Mouse (Mus musculus) CH12.LX (cell line): ENCODE data around the gene Fam228b. TPM values are rescaled to one million over a fixed set of nuclear protein-coding genes. Genes with fewer than 3 reads are reported as not detected.

Experiments
- DNase-seq: peaks from one replicate; pipeline ENCODE4 v3.0.0-alpha.2; 2013; ENCODE audit errors: extremely low read depth
- H3K27ac ChIP-seq: 2 replicates; pipeline ENCODE4 v1.5.1; 2012; ENCODE audit warnings: low read depth, mild to moderate bottlenecking, control low read depth, moderate library complexity; ENCODE audit not compliant: insufficient read depth
- H3K27me3 ChIP-seq: replicated peaks from 2 replicates; pipeline ENCODE3; 2012; ENCODE audit warnings: inconsistent platforms
- H3K36me3 ChIP-seq, 2 experiments: replicated peaks in 1 of 2; 2 replicates each; pipeline versions ENCODE3 to v1.6.1; 2012; ENCODE audit warnings: inconsistent platforms in 1 of 2, low read length in 1 of 2, mild to moderate bottlenecking in 1 of 2, mixed read lengths in 1 of 2, moderate library complexity in 1 of 2; ENCODE audit not compliant: control insufficient read depth in 1 of 2, insufficient read depth in 1 of 2
- H3K4me1 ChIP-seq, 2 experiments: 2 replicates each; pipeline ENCODE4 v1.6.1; 2012; ENCODE audit warnings: inconsistent platforms in 1 of 2, moderate library complexity in 1 of 2; ENCODE audit not compliant: insufficient read depth in 2 of 2, control insufficient read depth in 1 of 2
- H3K4me2 ChIP-seq: 2 replicates; pipeline ENCODE4 v1.6.1; 2012; ENCODE audit warnings: low read depth, mild to moderate bottlenecking, control low read depth; ENCODE audit not compliant: poor library complexity, insufficient read depth, severe bottlenecking
- H3K4me3 ChIP-seq, 3 experiments: fragments of 150-350 bp in 1 of 3; sonication (generic) in 1 of 3; replicated peaks in 1 of 3; 2 replicates each; pipeline versions ENCODE3 to v1.5.1; 2011 to 2012; ENCODE audit warnings: low read depth in 2 of 3, low read length in 2 of 3, mild to moderate bottlenecking in 2 of 3, moderate library complexity in 2 of 3, control low read depth in 1 of 3, improper control_type of control experiment in 1 of 3, inconsistent platforms in 1 of 3, mixed read lengths in 1 of 3; ENCODE audit not compliant: poor library complexity in 1 of 3
- H3K79me2 ChIP-seq: replicated peaks from 2 replicates; pipeline ENCODE4 v1.6.1; 2012; ENCODE audit warnings: mild to moderate bottlenecking, moderate library complexity; ENCODE audit not compliant: control insufficient read depth, poor library complexity, insufficient read depth, severe bottlenecking; ENCODE audit errors: extremely low read depth
- H3K9ac ChIP-seq: 2 replicates; pipeline ENCODE4 v1.6.1; 2012; ENCODE audit warnings: low read depth, mild to moderate bottlenecking, control low read depth, moderate library complexity; ENCODE audit not compliant: insufficient read depth
- H3K9me3 ChIP-seq: replicated peaks from 2 replicates; pipeline ENCODE3; 2012; ENCODE audit warnings: low read length, inconsistent platforms, mixed read lengths
- BHLHE40 ChIP-seq: IDR thresholded peaks from 2 replicates; pipeline ENCODE4 v1.6.1; 2011; ENCODE audit warnings: mild to moderate bottlenecking, low read depth, low read length, improper control_type of control experiment
- CHD1 ChIP-seq: IDR thresholded peaks from 2 replicates; pipeline ENCODE4 v1.6.1; 2012; ENCODE audit warnings: low read depth, low read length, improper control_type of control experiment, inconsistent platforms
- CHD2 ChIP-seq: IDR thresholded peaks from 2 replicates; pipeline ENCODE4 v1.6.1; 2011; ENCODE audit warnings: low read length, improper control_type of control experiment
- CTCF ChIP-seq, 2 experiments: IDR thresholded peaks in 1 of 2; conservative IDR thresholded peaks in 1 of 2; 2 replicates each; pipeline ENCODE4 v1.5.1; 2011 to 2012; ENCODE audit warnings: low read depth in 2 of 2, low read length in 2 of 2, improper control_type of control experiment in 1 of 2, inconsistent platforms in 1 of 2, mild to moderate bottlenecking in 1 of 2, moderate library complexity in 1 of 2
- ELF1 ChIP-seq: IDR thresholded peaks from 2 replicates; pipeline ENCODE4 v1.6.1; 2014; ENCODE audit warnings: low read depth, mild to moderate bottlenecking, inconsistent platforms, low read length, improper control_type of control experiment
- ETS1 ChIP-seq: conservative IDR thresholded peaks from 2 replicates; pipeline ENCODE4 v1.6.1; 2012; ENCODE audit warnings: low read depth, mild to moderate bottlenecking, inconsistent platforms, low read length, improper control_type of control experiment, moderate library complexity
- GABPA ChIP-seq: IDR thresholded peaks from 2 replicates; pipeline ENCODE4 v1.6.1; 2012; ENCODE audit warnings: low read depth, low read length, improper control_type of control experiment, inconsistent platforms; ENCODE audit not compliant: insufficient replicate concordance
- IRF4 ChIP-seq: IDR thresholded peaks from 2 replicates; pipeline ENCODE4 v1.6.1; 2014; ENCODE audit warnings: low read depth, mild to moderate bottlenecking, inconsistent platforms, low read length, improper control_type of control experiment
- JUN ChIP-seq: IDR thresholded peaks from 2 replicates; pipeline ENCODE4 v1.6.1; 2011; ENCODE audit warnings: low read depth, mild to moderate bottlenecking, low read length, improper control_type of control experiment, moderate library complexity; ENCODE audit not compliant: insufficient read depth
- JUND ChIP-seq: conservative IDR thresholded peaks from 2 replicates; pipeline ENCODE4 v1.6.1; 2011; ENCODE audit warnings: low read depth, low read length, improper control_type of control experiment
- MAFK ChIP-seq: IDR thresholded peaks from 2 replicates; pipeline ENCODE4 v1.6.1; 2011; ENCODE audit warnings: low read length, improper control_type of control experiment; ENCODE audit not compliant: insufficient replicate concordance
- MAX ChIP-seq: IDR thresholded peaks from 2 replicates; pipeline ENCODE4 v1.6.1; 2011; ENCODE audit warnings: low read length, improper control_type of control experiment
- MAZ ChIP-seq: IDR thresholded peaks from 2 replicates; pipeline ENCODE4 v1.6.1; 2012; ENCODE audit warnings: low read depth, mild to moderate bottlenecking, inconsistent platforms, low read length, improper control_type of control experiment, moderate library complexity
- MEF2A ChIP-seq: IDR thresholded peaks from 2 replicates; pipeline ENCODE4 v1.6.1; 2014; ENCODE audit warnings: low read depth, mild to moderate bottlenecking, inconsistent platforms, low read length, improper control_type of control experiment, borderline replicate concordance
- MXI1 ChIP-seq: IDR thresholded peaks from 2 replicates; pipeline ENCODE4 v1.6.1; 2011; ENCODE audit warnings: mild to moderate bottlenecking, low read depth, low read length, improper control_type of control experiment
- NELFE ChIP-seq: IDR thresholded peaks from 2 replicates; pipeline ENCODE4 v1.6.1; 2011; ENCODE audit warnings: low read depth, low read length, improper control_type of control experiment
- NRF1 ChIP-seq: IDR thresholded peaks from 2 replicates; pipeline ENCODE4 v1.6.1; 2014; ENCODE audit warnings: low read depth, mild to moderate bottlenecking, inconsistent platforms, low read length, improper control_type of control experiment, moderate library complexity
- PAX5 ChIP-seq: IDR thresholded peaks from 2 replicates; pipeline ENCODE4 v1.6.1; 2012; ENCODE audit warnings: low read length, inconsistent platforms, mixed read lengths
- POLR2A ChIP-seq: IDR thresholded peaks from 2 replicates; pipeline ENCODE4 v1.6.1; 2011; ENCODE audit warnings: low read depth, mild to moderate bottlenecking, improper control_type of control experiment, low read length
- RAD21 ChIP-seq: IDR thresholded peaks from 2 replicates; pipeline ENCODE4 v1.6.1; 2011; ENCODE audit warnings: low read depth, mild to moderate bottlenecking, low read length, improper control_type of control experiment, moderate library complexity
- SMC3 ChIP-seq: IDR thresholded peaks from 2 replicates; pipeline ENCODE4 v1.6.1; 2011; ENCODE audit warnings: low read depth, low read length, improper control_type of control experiment
- TBP ChIP-seq: conservative IDR thresholded peaks from 2 replicates; pipeline ENCODE4 v1.6.1; 2011; ENCODE audit warnings: low read depth, low read length, improper control_type of control experiment
- TCF12 ChIP-seq: IDR thresholded peaks from 2 replicates; pipeline ENCODE4 v1.6.1; 2014; ENCODE audit warnings: low read depth, mild to moderate bottlenecking, inconsistent platforms, low read length, improper control_type of control experiment
- UBTF ChIP-seq: IDR thresholded peaks from 2 replicates; pipeline ENCODE4 v1.6.1; 2012; ENCODE audit warnings: low read depth, mild to moderate bottlenecking, inconsistent platforms, low read length, improper control_type of control experiment, moderate library complexity
- USF1 ChIP-seq: IDR thresholded peaks from 2 replicates; pipeline ENCODE4 v1.6.1; 2014; ENCODE audit warnings: low read depth, mild to moderate bottlenecking, inconsistent platforms, low read length, improper control_type of control experiment
- ZC3H11A ChIP-seq: IDR thresholded peaks from 2 replicates; pipeline ENCODE4 v1.6.1; 2012; ENCODE audit warnings: low read depth, mild to moderate bottlenecking, inconsistent platforms, low read length, improper control_type of control experiment
- ZNF384 ChIP-seq: IDR thresholded peaks from 2 replicates; pipeline ENCODE4 v1.6.1; 2012; ENCODE audit warnings: low read depth, low read length, improper control_type of control experiment, inconsistent platforms
- dilution Hi-C: fragments of 300-500 bp; cut with MboI; formaldehyde crosslinking; loops from 2 replicates; pipeline ENCODE4 v1.14.3; 2020; ENCODE audit warnings: low sequenced_read_pairs; ENCODE audit not compliant: extremely low pct_unique_long_range_greater_than_20kb, extremely low pct_ligation_motif_present
- in situ Hi-C: fragments of 300-500 bp; cut with MboI; formaldehyde crosslinking; loops from 3 replicates; pipeline ENCODE4 v1.14.3; 2019; ENCODE audit warnings: low sequenced_read_pairs, low pct_ligation_motif_present, low pct_unique_long_range_greater_than_20kb, mixed read lengths
- polyA plus RNA-seq: library from polyadenylated mRNA; unstranded; fragments of >175 nt; gene quantifications from 2 replicates; pipeline ENCODE4 v1.2.1, GENCODE M21; 2012; ENCODE audit warnings: low read depth; ENCODE audit not compliant: insufficient read length
- total RNA-seq, 2 experiments: library from RNA; depleted of rRNA; stranded (reverse); fragments of 300-350 nt in 1 of 2; fragments of >200 nt in 1 of 2; gene quantifications; 2 replicates each; pipeline ENCODE4 v1.2.3; 2012 to 2014

Gene Fam228b
- total and polyA plus RNA-seq, 3 experiments: 0.13 TPM; not detected in 2

DNA sequence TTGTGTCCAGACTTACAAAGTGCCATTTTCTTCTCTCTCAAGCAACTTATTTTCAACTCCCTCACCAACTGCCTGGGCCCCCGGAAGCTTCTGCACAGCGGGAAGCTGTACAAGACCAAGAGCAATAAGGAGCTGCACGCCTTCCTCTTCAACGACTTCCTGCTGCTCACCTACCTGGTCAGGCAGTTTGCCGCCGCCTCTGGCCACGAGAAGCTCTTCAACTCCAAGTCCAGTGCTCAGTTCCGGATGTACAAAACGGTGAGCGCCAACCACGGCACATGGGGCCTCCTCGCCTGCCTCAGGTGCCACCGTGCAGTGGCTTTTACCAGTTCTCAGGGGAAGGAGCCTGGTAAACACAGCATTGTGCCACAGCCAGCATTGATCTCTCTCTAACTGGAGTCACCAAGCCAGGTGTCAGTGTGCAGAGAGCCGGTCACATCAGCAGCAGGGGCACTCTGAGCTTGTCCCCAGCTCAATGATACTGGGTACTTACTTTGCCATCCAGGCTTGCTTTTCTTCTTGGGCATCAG, 61.5 kb downstream of the Fam228b start:
- Histone ChIP-seq H3K4me3 (no peak overlapping the region), H3K4me1 (peaks cover under 1 to 2% of the 10 kb centered on the region in 2 experiments; a peak in 2 of 4 replicates), H3K9ac (no peak overlapping the region), H3K79me2 (no peaks in the 10 kb centered on the region), H3K36me3 (peaks cover 46 to 68% of the 10 kb centered on the region in 2 experiments), H3K4me2 (no peak overlapping the region), H3K27me3 (no peaks in the 10 kb centered on the region), H3K9me3 (no peaks in the 10 kb centered on the region), H3K27ac (no peak overlapping the region)
- no peak for DNase-seq
- in situ Hi-C loops: no loop called here
- dilution Hi-C loops: no loop called here
- TF ChIP-seq MAFK: no peak
- no peak for TF ChIP-seq PAX5
- no peak for TF ChIP-seq RAD21
- no peak for TF ChIP-seq CTCF (conservative IDR thresholded peaks at IDR 0.05 in 1 of 2, IDR thresholded peaks at IDR 0.05 in 1 of 2; ENCODE audit: low read depth in 2 of 2, low read length in 2 of 2)
- no peak for TF ChIP-seq MAZ
- TF ChIP-seq POLR2A: no peak
- TF ChIP-seq ZNF384: no peak
- no peak for TF ChIP-seq SMC3
- no peak for TF ChIP-seq MXI1
- TF ChIP-seq MAX: no peak
- no peak for TF ChIP-seq ETS1
- TF ChIP-seq CHD2: no peak
- TF ChIP-seq JUND: no peak
- TF ChIP-seq BHLHE40: no peak
- TF ChIP-seq MEF2A: no peak
- no peak for TF ChIP-seq JUN
- TF ChIP-seq ELF1: no peak
- TF ChIP-seq GABPA: no peak
- TF ChIP-seq UBTF: no peak

DNA sequence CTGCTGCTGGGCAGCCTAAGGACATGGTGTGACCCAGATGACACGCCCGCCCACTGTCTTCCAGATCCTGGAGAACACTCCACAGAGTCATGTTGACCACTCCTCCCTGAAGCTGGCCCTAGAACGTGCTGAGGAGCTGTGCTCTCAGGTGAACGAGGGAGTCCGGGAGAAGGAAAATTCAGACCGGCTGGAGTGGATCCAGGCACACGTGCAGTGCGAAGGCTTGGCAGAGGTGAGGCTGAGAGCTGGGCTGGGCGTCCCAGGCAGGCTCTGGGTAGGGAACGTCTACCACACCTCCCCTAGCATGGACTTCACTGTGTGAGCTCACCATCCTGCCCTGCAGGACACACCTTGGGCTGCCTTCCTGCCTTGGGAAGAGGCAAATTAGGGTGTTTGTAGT, 62.2 kb downstream of the Fam228b start:
- H3K9ac ChIP-seq: no peak overlapping the region
- H3K4me3 ChIP-seq: no peak overlapping the region
- peaks cover 42 to 68% of the 10 kb centered on the region in 2 experiments for H3K36me3 ChIP-seq
- H3K27me3 ChIP-seq: no peaks in the 10 kb centered on the region
- peaks cover 4 to 9% of the 10 kb centered on the region in 2 experiments; a peak in 3 of 4 replicates for H3K4me1 ChIP-seq
- no peak overlapping the region for H3K4me2 ChIP-seq
- TF ChIP-seq ZC3H11A (no peak), JUN (no peak), NELFE (no peak), ZNF384 (no peak), TCF12 (no peak), USF1 (no peak), TBP (no peak), IRF4 (no peak), CHD1 (no peak), ELF1 (no peak), SMC3 (no peak), JUND (no peak), MAFK (no peak), MAX (no peak), NRF1 (no peak), BHLHE40 (no peak), CTCF (conservative IDR thresholded peaks at IDR 0.05 in 1 of 2, IDR thresholded peaks at IDR 0.05 in 1 of 2; ENCODE audit: low read depth in 2 of 2, low read length in 2 of 2) (no peak), MEF2A (no peak), MAZ (no peak)
- TF ChIP-seq, all 38 proteins: peak for 0
- DNase-seq: no peak
- Histone ChIP-seq H3K79me2 (no peaks in the 10 kb centered on the region), H3K9me3 (no peaks in the 10 kb centered on the region), H3K27ac (no peak overlapping the region)
- in situ Hi-C loops (no loop called here), dilution Hi-C loops (no loop called here)
